Mouse (Mus musculus): Measurements from ENCODE around the gene Spem1. TPM values are rescaled to one million over a fixed set of nuclear protein-coding genes. Genes with fewer than 3 reads are reported as not detected.

Spem1 gene
- total RNA-seq, 2 experiments from 2014 or later, result not detected

- DNase-seq, result peak; percentile 71
These were observed 21.4 kb downstream of the Spem1 start for GRCm38 (mm10) chr11:69800392-69801197.

- no peak for DNase-seq
These were observed 21.9 kb downstream of the Spem1 start for GRCm38 (mm10) chr11:69800138-69800391.

DNA sequence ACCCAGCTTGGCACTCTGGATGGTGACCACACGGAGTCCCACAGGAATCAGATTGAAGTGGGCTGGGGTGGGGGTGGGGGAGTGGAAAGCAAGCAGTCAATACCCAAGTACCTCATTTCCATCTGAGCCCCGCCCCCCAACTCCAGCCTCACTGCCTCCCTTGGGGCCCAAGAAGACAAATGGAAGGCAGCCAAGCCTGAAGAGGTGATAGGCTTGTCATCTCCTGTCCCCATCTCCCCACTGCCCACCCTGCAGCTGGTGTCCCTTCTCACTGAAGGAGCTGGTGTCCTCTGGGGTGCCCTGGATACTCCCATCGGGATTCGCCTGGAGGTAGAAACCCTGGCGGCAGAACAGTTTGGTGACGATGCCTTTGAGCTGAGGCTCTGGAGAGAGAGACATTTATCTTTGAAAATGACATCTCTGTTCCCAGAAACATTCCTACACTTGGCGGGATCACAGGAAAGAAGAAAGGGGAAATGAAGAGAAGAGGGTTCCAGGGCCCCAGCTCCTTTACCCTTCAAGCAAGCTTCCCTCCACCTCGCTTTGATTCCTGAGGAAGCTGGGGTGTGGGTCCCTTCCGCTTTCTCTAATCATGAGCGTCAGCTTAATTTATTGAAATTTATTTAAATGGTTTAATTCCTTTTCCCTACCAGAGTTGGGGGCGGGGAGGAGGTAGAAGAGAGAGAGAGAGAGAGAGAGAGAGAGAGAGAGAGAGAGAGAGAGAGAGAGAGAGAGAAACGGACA, 22.4 kb downstream of the Spem1 start:
- DNase-seq, result no peak

DNA sequence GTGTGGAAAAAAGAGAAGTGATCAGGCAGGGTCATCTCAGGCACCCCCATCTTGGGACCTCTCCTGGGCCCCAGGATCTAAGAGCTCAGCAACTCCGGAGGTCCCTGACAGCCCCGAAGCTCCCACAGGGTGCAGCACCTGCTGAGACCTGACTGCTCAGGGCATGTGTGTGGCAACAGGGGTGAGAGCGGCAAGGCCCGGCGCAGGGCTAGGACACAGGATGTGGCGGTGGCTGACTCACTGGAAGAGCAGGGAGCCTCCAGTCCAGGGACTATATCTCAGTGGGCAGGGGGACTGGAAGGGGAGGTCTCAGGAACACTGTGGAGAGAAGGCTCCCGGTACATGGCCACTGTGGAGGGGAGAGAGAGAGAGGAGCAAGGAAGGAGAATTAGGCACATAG, 24.1 kb downstream of the Spem1 start:
- no peak for DNase-seq

GRCm38 (mm10) chr11:69795983-69796435, 26.0 kb downstream of the Spem1 start:
- no peak for DNase-seq

- peak; percentile 94 for DNase-seq
These were observed 26.6 kb downstream of the Spem1 start, which contains the start of gene Chrnb1 for GRCm38 (mm10) chr11:69795168-69795982. Gene Chrnb1, minus strand, starts transcription at chr11:69795943.

- DNase-seq, result no peak
These were observed 28.6 kb downstream of the Spem1 start for GRCm38 (mm10) chr11:69793429-69793828.

GRCm38 (mm10) chr11:69791420-69791819, 30.6 kb downstream of the Spem1 start:
- no peak for DNase-seq

GRCm38 (mm10) chr11:69789431-69789830, 32.5 kb downstream of the Spem1 start:
- no peak for DNase-seq

GRCm38 (mm10) chr11:69787306-69787705, 34.7 kb downstream of the Spem1 start:
- DNase-seq, result no peak

DNA sequence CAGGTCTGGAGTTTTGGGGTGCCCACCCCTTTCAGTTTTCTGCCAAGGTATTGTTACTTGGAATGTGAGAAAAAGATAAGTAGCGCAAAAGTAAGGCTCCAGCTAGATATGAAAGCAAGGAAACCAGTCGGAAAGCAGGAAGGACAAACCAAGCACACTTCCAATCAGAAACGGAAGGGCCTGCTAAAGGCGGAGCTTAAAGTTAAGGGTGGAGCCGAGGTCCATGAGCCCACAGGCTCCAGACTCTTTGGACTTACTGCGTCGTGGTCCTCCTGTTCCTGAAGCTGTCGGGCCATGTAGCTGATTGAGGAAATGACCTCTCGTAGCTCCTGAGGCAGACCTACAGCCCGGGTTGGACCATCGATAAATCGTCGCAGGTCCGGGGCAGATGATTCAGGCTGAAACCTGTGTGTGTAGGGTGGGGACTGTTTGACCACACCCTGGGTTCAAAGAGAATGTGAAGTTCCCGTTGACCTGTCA, 37.1 kb downstream of the Spem1 start:
- DNase-seq, result peak; percentile 47

DNA sequence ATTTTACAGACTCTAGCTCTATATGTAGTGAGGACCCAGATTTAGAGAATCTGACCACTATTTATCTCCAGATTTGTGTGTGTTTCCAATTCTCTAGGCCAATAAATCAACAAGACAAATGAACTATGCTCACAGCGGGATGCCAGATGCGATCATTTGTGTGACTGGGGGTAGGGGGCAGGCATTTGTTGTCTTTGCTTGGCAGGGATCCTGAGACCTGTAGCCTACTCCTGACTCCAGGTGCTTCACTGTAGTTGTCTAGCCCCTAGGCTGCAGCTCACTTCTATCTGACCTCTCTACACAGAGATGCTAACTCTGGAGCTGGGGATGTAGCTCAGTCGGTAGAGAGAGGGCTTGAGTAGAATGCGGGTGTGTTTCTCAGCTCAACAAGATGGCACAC, 40.2 kb downstream of the Spem1 start:
- DNase-seq, result no peak

DNA sequence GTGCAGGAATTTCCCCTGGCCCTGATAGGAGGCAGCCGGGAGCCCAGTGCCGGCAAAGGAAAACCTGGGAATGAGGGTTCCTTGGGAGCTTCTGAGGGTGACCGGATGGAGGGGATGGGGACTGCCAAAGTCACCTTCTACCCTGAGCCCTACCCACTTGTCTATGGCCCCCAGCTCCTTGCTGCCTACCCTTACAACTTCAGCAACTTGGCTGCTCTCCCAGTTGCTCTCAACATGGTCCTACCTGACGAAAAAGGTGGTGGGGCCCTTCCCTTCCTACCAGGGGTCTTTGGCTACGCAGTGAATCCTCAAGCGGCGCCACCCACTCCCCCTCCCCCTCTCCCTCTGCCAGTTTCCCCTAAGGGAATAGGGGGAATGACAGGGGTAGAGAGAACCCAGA, 43.0 kb downstream of the Spem1 start:
- no peak for DNase-seq

- no peak for DNase-seq
These were observed 43.6 kb downstream of the Spem1 start for GRCm38 (mm10) chr11:69778258-69778982.

DNA sequence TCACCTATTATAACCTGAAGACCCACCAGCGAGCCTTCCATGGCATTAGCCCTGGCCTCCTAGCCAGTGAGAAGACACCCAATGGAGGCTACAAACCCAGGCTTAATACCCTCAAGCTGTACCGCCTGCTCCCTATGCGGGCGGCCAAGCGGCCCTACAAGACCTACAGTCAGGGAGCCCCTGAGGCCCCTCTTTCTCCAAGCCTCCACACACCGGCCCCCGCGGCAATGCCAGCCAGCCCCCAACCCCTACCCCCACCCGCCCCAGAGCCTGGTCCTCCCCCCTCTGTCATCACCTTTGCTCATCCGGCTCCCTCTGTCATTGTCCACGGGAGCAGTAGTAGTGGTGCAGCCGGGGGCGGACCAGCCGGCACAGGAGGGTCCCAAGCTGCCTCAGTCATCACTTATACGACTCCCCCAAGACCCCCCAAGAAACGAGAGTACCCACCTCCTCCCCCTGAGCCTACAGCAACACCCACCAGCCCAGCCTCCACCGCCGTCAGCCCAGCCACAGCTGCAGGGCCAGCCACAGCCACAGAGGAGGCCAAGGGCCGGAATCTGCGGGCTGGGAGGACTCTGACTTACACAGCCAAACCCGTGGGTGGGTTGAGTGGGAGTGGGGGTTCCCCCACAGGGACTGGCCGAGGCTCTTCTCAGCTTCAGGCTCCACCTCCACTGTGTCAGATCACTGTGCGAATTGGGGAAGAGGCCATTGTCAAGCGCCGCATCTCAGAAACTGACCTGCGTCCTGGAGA, 44.3 kb downstream of the Spem1 start:
- no peak for DNase-seq

- DNase-seq, result no peak
These were observed 45.5 kb downstream of the Spem1 start for GRCm38 (mm10) chr11:69776488-69776887.

DNA sequence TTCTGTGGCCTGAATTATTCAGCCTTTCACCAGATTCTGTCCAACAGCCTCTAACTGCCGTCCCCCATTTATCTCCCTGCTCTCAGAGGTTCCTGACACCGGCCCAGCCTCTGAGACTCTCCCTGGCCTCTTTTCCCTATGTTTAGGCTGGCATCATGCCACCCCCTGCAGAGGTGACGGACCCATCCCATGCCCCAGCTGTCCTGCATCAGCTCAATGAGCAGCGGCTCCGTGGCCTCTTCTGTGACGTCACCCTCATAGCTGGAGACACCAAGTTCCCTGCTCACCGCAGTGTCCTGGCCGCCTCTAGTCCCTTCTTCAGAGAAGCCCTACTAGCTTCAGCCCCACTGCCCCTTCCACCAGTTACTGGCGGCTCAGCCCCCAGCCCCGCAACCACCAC, 46.3 kb downstream of the Spem1 start:
- no peak for DNase-seq

GRCm38 (mm10) chr11:69774961-69775360, 47.0 kb downstream of the Spem1 start:
- no peak for DNase-seq

All from adrenal gland, postnatal 10 days (tissue).